Mouse (Mus musculus): ENCODE measurements around the gene Arhgap24.

Gene Arhgap24

GRCm38 (mm10) chr5:102817641-102818040 lies 336.4 kb downstream of the Arhgap24 start:
- peak; percentile 84 for DNase-seq

GRCm38 (mm10) chr5:102825538-102825937 lies 344.3 kb downstream of the Arhgap24 start:
- DNase-seq: peak; percentile 75

GRCm38 (mm10) chr5:102839071-102839470 lies 357.9 kb downstream of the Arhgap24 start:
- no peak for DNase-seq

GRCm38 (mm10) chr5:102843934-102844709 lies 362.9 kb downstream of the Arhgap24 start:
- DNase-seq: peak; percentile 73

GRCm38 (mm10) chr5:102844731-102845598 lies 363.8 kb downstream of the Arhgap24 start:
- peak; percentile 87 for DNase-seq

GRCm38 (mm10) chr5:102845800-102846199 lies 364.6 kb downstream of the Arhgap24 start:
- no peak for DNase-seq

GRCm38 (mm10) chr5:102847859-102848258 lies 366.7 kb downstream of the Arhgap24 start:
- peak; percentile 49 for DNase-seq

- no peak for DNase-seq
Observed at GRCm38 (mm10) chr5:102851761-102852160, 370.6 kb downstream of the Arhgap24 start.

GRCm38 (mm10) chr5:102853750-102854149 lies 372.6 kb downstream of the Arhgap24 start:
- DNase-seq: no peak

GRCm38 (mm10) chr5:102855805-102856204 lies 374.6 kb downstream of the Arhgap24 start:
- peak; percentile 61 for DNase-seq

- no peak for DNase-seq
Observed at GRCm38 (mm10) chr5:102858047-102858446, 376.9 kb downstream of the Arhgap24 start.

- no peak for DNase-seq
Observed at GRCm38 (mm10) chr5:102859749-102860148, 378.6 kb downstream of the Arhgap24 start.

- DNase-seq: no peak
Observed at GRCm38 (mm10) chr5:102868196-102868595, 387.0 kb downstream of the Arhgap24 start.

GRCm38 (mm10) chr5:102872996-102873395 lies 391.8 kb downstream of the Arhgap24 start:
- peak; percentile 47 for DNase-seq

GRCm38 (mm10) chr5:102874605-102875298 lies 393.6 kb downstream of the Arhgap24 start:
- DNase-seq: peak; percentile 62

GRCm38 (mm10) chr5:102875628-102876027 lies 394.4 kb downstream of the Arhgap24 start:
- DNase-seq: no peak

GRCm38 (mm10) chr5:102888482-102889162 lies 407.4 kb downstream of the Arhgap24 start:
- no peak for DNase-seq

- DNase-seq: no peak
Observed at GRCm38 (mm10) chr5:102889163-102889488, 407.9 kb downstream of the Arhgap24 start.

- no peak for DNase-seq
Observed at GRCm38 (mm10) chr5:102892226-102892625, 411.0 kb downstream of the Arhgap24 start.

- no peak for DNase-seq
Observed at GRCm38 (mm10) chr5:102898301-102898700, 417.1 kb downstream of the Arhgap24 start.

- no peak for DNase-seq
Observed at GRCm38 (mm10) chr5:102899680-102900215, 418.6 kb downstream of the Arhgap24 start.

GRCm38 (mm10) chr5:102901176-102901575 lies 420.0 kb downstream of the Arhgap24 start:
- DNase-seq: no peak
